Mouse (Mus musculus) erythroblast, embryonic 14.5 days (primary cell): Measurements from ENCODE around the gene Ptprn2.

Experiments used
- GATA1 ChIP-seq: IDR thresholded peaks from 2 replicates; pipeline ENCODE4 v1.6.1; 2012; ENCODE audit warnings: low read length, inconsistent platforms, mixed read lengths
- TAL1 ChIP-seq: IDR thresholded peaks from 3 replicates; pipeline ENCODE4 v1.6.1; 2012; ENCODE audit warnings: low read length, inconsistent platforms, mixed read lengths

DNA sequence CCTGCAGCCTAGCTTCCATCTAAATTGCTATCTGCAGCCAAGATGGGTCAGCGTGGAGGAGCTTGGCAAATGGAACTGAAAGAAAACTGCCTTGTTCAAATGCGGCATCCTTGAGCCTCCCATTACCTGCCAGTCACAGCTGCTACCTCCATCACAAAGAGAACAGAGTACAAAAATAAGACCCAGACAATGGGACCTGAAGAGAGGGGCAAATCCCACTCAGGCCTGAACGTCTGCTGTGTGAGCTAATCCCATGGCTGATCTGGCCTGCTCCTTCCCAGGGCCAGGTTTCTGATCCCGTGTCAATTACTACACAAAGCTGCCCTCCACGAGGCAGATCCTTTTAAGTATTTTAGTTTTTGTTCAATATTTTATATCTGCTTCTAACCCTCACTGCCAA lies 441.6 kb downstream of the Ptprn2 start:
- TF ChIP-seq TAL1 (no peak), GATA1 (no peak)
